Mouse (Mus musculus) MEL (cell line): Measurements from ENCODE around the gene Ggta1.

Source experiments
- CHD2 ChIP-seq: IDR thresholded peaks from 2 replicates; pipeline ENCODE4 v1.6.1; 2011; ENCODE audit warnings: low read length, improper control_type of control experiment
- CTCF ChIP-seq, 3 experiments: IDR thresholded peaks in 2 of 3; conservative IDR thresholded peaks in 1 of 3; 2 replicates each; pipeline ENCODE4 v1.5.1; 2011 to 2012; ENCODE audit warnings: low read length in 3 of 3, low read depth in 2 of 3, mild to moderate bottlenecking in 2 of 3, improper control_type of control experiment in 1 of 3, inconsistent platforms in 1 of 3, mixed read lengths in 1 of 3, moderate library complexity in 1 of 3; ENCODE audit not compliant: control insufficient read depth in 1 of 3, insufficient read depth in 1 of 3, poor library complexity in 1 of 3, severe bottlenecking in 1 of 3
- ELF1 ChIP-seq: IDR thresholded peaks from 2 replicates; pipeline ENCODE4 v1.6.1; 2014; ENCODE audit warnings: low read depth, mild to moderate bottlenecking, inconsistent platforms, low read length, improper control_type of control experiment, moderate library complexity
- MAFK ChIP-seq: IDR thresholded peaks from 2 replicates; pipeline ENCODE4 v1.6.1; 2011; ENCODE audit warnings: low read depth, mild to moderate bottlenecking, low read length, improper control_type of control experiment, borderline replicate concordance
- MAX ChIP-seq: IDR thresholded peaks from 2 replicates; pipeline ENCODE4 v1.6.1; 2011; ENCODE audit warnings: low read length, improper control_type of control experiment
- MYC ChIP-seq: IDR thresholded peaks from 2 replicates; pipeline ENCODE4 v1.6.1; 2011; ENCODE audit warnings: low read depth, mild to moderate bottlenecking, low read length, improper control_type of control experiment, moderate library complexity
- NRF1 ChIP-seq: IDR thresholded peaks from 2 replicates; pipeline ENCODE4 v1.6.1; 2014; ENCODE audit warnings: low read depth, mild to moderate bottlenecking, inconsistent platforms, low read length, improper control_type of control experiment, moderate library complexity; ENCODE audit not compliant: poor library complexity, insufficient read depth, severe bottlenecking
- POLR2A ChIP-seq, 2 experiments: IDR thresholded peaks; 2 replicates each; pipeline ENCODE4 v1.6.1; 2011 to 2012; ENCODE audit warnings: low read length in 2 of 2, mild to moderate bottlenecking in 2 of 2, control low read depth in 1 of 2, improper control_type of control experiment in 1 of 2, low read depth in 1 of 2, moderate library complexity in 1 of 2; ENCODE audit not compliant: control insufficient read depth in 1 of 2, insufficient read depth in 1 of 2, poor library complexity in 1 of 2
- POLR2AphosphoS2 ChIP-seq: IDR thresholded peaks from 2 replicates; pipeline ENCODE4 v1.6.1; 2011; ENCODE audit warnings: low read length, improper control_type of control experiment
- TAL1 ChIP-seq: IDR thresholded peaks from 2 replicates; pipeline ENCODE4 v1.6.1; 2012; ENCODE audit warnings: mild to moderate bottlenecking, inconsistent platforms, low read length, moderate library complexity, mixed read lengths
- USF2 ChIP-seq, 2 experiments: IDR thresholded peaks; 2 replicates each; pipeline ENCODE4 v1.6.1; 2011 to 2012; ENCODE audit warnings: improper control_type of control experiment in 2 of 2, low read length in 2 of 2, borderline replicate concordance in 1 of 2, inconsistent platforms in 1 of 2, low read depth in 1 of 2, mild to moderate bottlenecking in 1 of 2; ENCODE audit not compliant: insufficient read depth in 1 of 2
- ZNF384 ChIP-seq: IDR thresholded peaks from 2 replicates; pipeline ENCODE4 v1.6.1; 2012; ENCODE audit warnings: low read depth, mild to moderate bottlenecking, inconsistent platforms, low read length, improper control_type of control experiment

GRCm38 (mm10) chr2:35406611-35407010, 56.4 kb downstream of the Ggta1 start:
- TF ChIP-seq ELF1 (no peak), CHD2 (no peak), ZNF384 (no peak), MAX (no peak), POLR2A (IDR thresholded peaks at IDR 0.05; ENCODE audit: control insufficient read depth in 1 of 2, insufficient read depth in 1 of 2, low read depth in 1 of 2, low read length in 2 of 2, poor library complexity in 1 of 2) (no peak), CTCF (IDR thresholded peaks at IDR 0.05 in 2 of 3, conservative IDR thresholded peaks at IDR 0.05 in 1 of 3; ENCODE audit: control insufficient read depth in 1 of 3, insufficient read depth in 1 of 3, low read depth in 2 of 3, low read length in 3 of 3, poor library complexity in 1 of 3, severe bottlenecking in 1 of 3) (no peak), POLR2AphosphoS2 (no peak), NRF1 (no peak), TAL1 (no peak), USF2 (IDR thresholded peaks at IDR 0.05; ENCODE audit: borderline replicate concordance in 1 of 2, insufficient read depth in 1 of 2, low read depth in 1 of 2, low read length in 2 of 2) (no peak), MYC (no peak), MAFK (no peak)
